Mouse (Mus musculus) intestine, embryonic 14.5 days (tissue): Measurements from ENCODE around the gene Zfp184. TPM values are rescaled to one million over a fixed set of nuclear protein-coding genes. Genes with fewer than 3 reads are reported as not detected.

Source experiments
- ATAC-seq: fragments of 200-750 bp; cut with Nextera tagmentation; replicated peaks from 2 replicates; pipeline ENCODE4 v1.8.0; 2017; ENCODE audit warnings: low read depth, moderate number of reproducible peaks, moderate TSS enrichment, moderate library complexity; ENCODE audit not compliant: low FRiP score, low TSS enrichment
- DNase-seq: peaks from one replicate; pipeline ENCODE4 v3.0.0-alpha.2; 2018; ENCODE audit warnings: low spot score
- H3K27ac ChIP-seq: fragments of 300-500 bp; sonication (generic); 2 replicates; pipeline ENCODE4 v1.5.1; 2014; ENCODE audit warnings: low read depth, mild to moderate bottlenecking, control low read depth
- H3K27me3 ChIP-seq: fragments of 300-500 bp; sonication (generic); replicated peaks from 2 replicates; pipeline ENCODE4 v1.6.1; 2014; ENCODE audit warnings: low read length, control low read depth; ENCODE audit not compliant: control insufficient read depth, insufficient read depth
- H3K36me3 ChIP-seq: fragments of 300-500 bp; sonication (generic); 2 replicates; pipeline ENCODE4 v1.6.1; 2014; ENCODE audit warnings: low read length, control low read depth; ENCODE audit not compliant: control insufficient read depth, insufficient read depth
- H3K4me1 ChIP-seq: fragments of 300-500 bp; sonication (generic); replicated peaks from 2 replicates; pipeline ENCODE4 v1.6.1; 2014; ENCODE audit warnings: low read length, control low read depth, mixed read lengths; ENCODE audit not compliant: control insufficient read depth, insufficient read depth
- H3K4me2 ChIP-seq: fragments of 300-500 bp; sonication (generic); 2 replicates; pipeline ENCODE4 v1.6.1; 2014; ENCODE audit warnings: low read length
- H3K4me3 ChIP-seq: fragments of 300-500 bp; sonication (generic); 2 replicates; pipeline ENCODE4 v1.5.1; 2014; ENCODE audit warnings: low read depth, low read length, control low read depth, mixed read lengths
- H3K9ac ChIP-seq: fragments of 300-500 bp; sonication (generic); 2 replicates; pipeline ENCODE4 v1.6.1; 2014; ENCODE audit warnings: mild to moderate bottlenecking, low read length
- H3K9me3 ChIP-seq: fragments of 300-500 bp; sonication (generic); 2 replicates; pipeline ENCODE4 v1.6.1; 2016; ENCODE audit warnings: low read length, control low read depth; ENCODE audit not compliant: control insufficient read depth
- WGBS: fragments of 180-500 bp; shearing (Covaris S2); extraction: QIAGEN DNeasy Blood & Tissue Kit; methylation state at CpG from one replicate; pipeline ENCODE4 v1.1.7; 2014; 5-methylcytosine and 5-hydroxymethylcytosine counted together
- polyA plus RNA-seq: library from polyadenylated mRNA; unstranded; fragments of >200 nt; fragmentation: Nextera tagmentation; extraction: Ambion mirVana; gene quantifications from 2 replicates; pipeline ENCODE4 v1.2.1, GENCODE M21; 2014

Zfp184 gene
- polyA plus RNA-seq, 1 experiment from 2014 or later: 9.8 TPM

DNA sequence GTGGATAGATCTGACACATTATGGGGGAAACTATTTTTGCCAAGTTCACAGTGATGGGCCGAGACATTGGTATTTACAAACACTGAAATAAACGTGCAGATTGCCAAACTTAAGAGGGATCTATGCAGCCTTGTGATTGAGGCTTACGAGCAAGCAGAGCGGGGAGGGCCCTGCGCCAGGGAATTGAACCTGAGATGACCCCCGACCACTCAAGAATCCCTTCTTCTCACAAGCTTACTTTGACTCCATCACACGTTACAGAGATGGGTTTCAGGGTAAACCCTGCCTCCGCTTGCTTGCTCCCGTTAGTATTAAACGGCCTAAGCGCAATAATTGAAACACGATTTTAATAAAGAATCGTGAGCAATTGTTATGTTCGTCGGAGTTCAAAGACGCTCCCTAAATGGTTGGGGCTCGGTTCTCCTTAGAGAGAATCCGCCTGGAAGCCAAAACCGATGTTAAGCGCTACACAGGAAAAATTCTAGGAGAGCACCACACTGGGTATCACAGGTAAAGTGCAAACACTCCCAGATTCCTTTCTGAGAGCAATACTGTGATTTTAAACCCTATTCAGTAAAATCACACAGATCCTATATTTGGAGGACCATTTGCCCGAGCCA is 52.4 kb downstream of the Zfp184 start:
- ATAC-seq: no peak
- peaks cover 88% of the 10 kb centered on the region for H3K27me3 ChIP-seq
- no peak overlapping the region for H3K27ac ChIP-seq
- no peak overlapping the region for H3K9ac ChIP-seq
- peak; percentile 58 for DNase-seq
- no peaks in the 10 kb centered on the region for H3K36me3 ChIP-seq
- WGBS: 2% methylated on average over 21 of the region's 21 CpGs
- H3K4me3 ChIP-seq: peak overlapping the region; percentile 32
- peak overlapping the region; percentile 43 for H3K4me2 ChIP-seq
- H3K9me3 ChIP-seq: no peaks in the 10 kb centered on the region
- H3K4me1 ChIP-seq: no peaks in the 10 kb centered on the region

DNA sequence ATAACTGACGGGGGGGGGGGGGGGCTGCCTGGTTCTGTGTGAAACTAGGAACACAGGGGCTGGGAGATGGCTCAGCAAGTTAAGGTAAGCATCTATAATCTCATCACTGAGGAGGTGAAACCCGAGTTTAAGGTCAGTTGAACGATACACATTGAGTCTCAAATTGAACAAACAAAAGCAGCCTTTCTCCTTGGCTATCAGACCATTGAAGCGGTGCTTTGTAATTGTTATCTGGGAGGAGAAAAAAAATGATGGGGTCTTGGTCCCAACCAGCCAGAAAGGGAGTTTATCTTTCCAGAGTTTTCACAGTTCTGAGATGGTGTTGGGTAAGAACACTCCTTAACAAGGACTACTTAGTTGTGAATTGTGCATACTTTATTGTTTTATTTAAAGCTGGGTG is 52.9 kb downstream of the Zfp184 start:
- Histone ChIP-seq H3K9me3 (no peaks in the 10 kb centered on the region), H3K4me1 (no peaks in the 10 kb centered on the region), H3K9ac (no peak overlapping the region), H3K27me3 (peaks cover 93% of the 10 kb centered on the region), H3K27ac (no peak overlapping the region), H3K36me3 (no peaks in the 10 kb centered on the region), H3K4me2 (peak overlapping the region; percentile 43; the same call in 1 of the 2 replicates), H3K4me3 (0 out of 2 replicates have a peak overlapping the region, but pooled peaks have one; percentile 32)
- DNase-seq (peak; percentile 49), ATAC-seq (no peak)
- WGBS: 15% methylated on average over 4 of the region's 4 CpGs

DNA sequence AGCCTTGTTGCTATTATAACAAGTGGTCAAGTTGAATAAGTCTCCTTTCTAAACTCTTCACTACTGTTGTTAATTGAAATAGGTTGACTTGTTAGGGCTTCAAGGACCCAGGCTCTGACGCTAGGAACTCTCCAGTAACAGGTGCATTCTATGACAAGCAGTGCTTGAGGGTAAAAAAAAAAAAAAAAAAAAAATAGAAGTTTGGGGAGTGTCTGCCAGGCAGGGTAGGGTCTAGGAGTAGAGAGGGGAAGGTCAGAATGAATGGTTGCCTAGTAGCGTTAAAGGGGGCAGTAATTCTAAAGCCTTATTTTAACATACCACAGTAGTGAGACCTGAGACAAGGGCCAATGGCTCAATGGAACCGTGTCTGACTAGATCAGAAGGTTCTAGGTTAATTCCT is 53.5 kb downstream of the Zfp184 start:
- no peaks in the 10 kb centered on the region for H3K36me3 ChIP-seq
- WGBS: 27% methylated on average over 3 of the region's 3 CpGs
- no peaks in the 10 kb centered on the region for H3K4me1 ChIP-seq
- H3K9me3 ChIP-seq: no peaks in the 10 kb centered on the region
- no peak overlapping the region for H3K9ac ChIP-seq
- H3K27ac ChIP-seq: no peak overlapping the region
- no peak overlapping the region for H3K4me3 ChIP-seq
- ATAC-seq (no peak), DNase-seq (peak; percentile 43)
- peaks cover 99% of the 10 kb centered on the region for H3K27me3 ChIP-seq
- no peak overlapping the region for H3K4me2 ChIP-seq

DNA sequence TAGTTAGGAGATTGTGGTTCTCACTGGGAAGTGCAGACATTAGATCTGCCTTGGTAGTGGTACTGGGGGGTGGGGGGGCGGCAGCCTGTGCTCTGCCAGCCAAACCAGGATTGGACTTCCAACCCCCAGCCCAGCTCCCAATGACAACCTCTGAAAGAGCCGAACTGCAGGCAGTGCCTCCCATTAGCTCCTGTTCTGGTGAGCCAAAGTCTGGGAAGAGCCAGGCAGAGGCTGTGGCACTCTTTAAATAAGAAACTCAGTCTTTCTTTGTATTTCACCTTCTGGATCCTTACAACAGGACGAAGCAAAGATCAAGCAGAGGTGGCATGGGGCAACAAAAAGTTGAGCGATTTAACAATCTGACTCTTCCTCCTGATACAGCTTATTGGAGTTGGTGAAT is 54.3 kb downstream of the Zfp184 start:
- H3K4me3 ChIP-seq: no peak overlapping the region
- no peaks in the 10 kb centered on the region for H3K9me3 ChIP-seq
- H3K27ac ChIP-seq: no peak overlapping the region
- H3K4me2 ChIP-seq: no peak overlapping the region
- no peaks in the 10 kb centered on the region for H3K36me3 ChIP-seq
- peaks cover 100% of the 10 kb centered on the region for H3K27me3 ChIP-seq
- H3K4me1 ChIP-seq: no peaks in the 10 kb centered on the region
- no peak overlapping the region for H3K9ac ChIP-seq
- no peak for ATAC-seq
- peak; percentile 51 for DNase-seq
- 34% methylated on average over 4 of the region's 4 CpGs for WGBS

DNA sequence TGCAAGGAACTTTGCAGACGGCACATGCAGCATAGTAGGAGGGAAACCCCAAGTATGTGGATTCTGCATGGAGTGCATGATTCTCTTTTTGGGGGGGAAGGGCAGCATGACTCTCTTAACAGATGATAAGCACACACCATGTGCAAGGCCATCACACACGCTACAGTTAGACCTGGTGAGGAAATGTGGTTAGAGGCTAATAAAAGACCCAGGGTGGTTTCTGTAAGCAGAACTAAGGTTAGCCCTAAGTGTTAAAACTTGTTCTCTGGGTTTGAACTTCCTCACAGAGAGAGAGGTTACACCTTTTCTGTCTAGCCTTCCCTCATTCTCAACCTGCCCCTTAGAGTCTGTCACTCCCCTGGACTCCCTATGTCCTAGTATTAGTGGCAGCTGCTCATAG is 56.5 kb downstream of the Zfp184 start:
- Histone ChIP-seq H3K36me3 (no peaks in the 10 kb centered on the region), H3K4me2 (no peak overlapping the region), H3K27ac (no peak overlapping the region), H3K4me1 (no peaks in the 10 kb centered on the region), H3K4me3 (no peak overlapping the region), H3K9ac (no peak overlapping the region), H3K27me3 (peaks cover 100% of the 10 kb centered on the region), H3K9me3 (no peaks in the 10 kb centered on the region)
- DNase-seq (no peak), ATAC-seq (no peak)
- WGBS: 63% methylated on average over 2 of the region's 2 CpGs

DNA sequence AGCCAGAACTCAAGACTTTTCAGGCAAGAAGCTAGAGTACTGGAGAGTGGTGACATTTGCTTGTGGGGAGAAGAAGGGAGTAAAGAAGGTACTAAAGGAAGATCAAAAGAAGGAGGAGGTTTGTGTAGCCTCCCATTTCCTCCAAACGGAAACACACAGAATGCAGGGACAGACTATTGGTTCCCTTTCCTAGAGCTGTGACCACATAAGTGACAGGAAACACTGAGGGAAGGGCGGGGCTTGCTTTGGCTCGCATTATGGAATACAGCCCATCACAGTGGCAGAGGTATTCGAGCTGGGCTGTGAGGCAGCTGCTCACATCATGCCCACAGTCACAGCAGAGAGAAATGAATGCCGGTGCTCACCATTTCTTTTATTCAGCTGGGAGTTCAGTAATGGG is 56.9 kb downstream of the Zfp184 start:
- no peak overlapping the region for H3K4me2 ChIP-seq
- no peaks in the 10 kb centered on the region for H3K9me3 ChIP-seq
- DNase-seq (no peak), ATAC-seq (no peak)
- peaks cover 4% of the 10 kb centered on the region; the same call in 1 of the 2 replicates for H3K4me1 ChIP-seq
- peaks cover 100% of the 10 kb centered on the region for H3K27me3 ChIP-seq
- no peak overlapping the region for H3K9ac ChIP-seq
- H3K36me3 ChIP-seq: no peaks in the 10 kb centered on the region
- WGBS: 27% methylated on average over 5 of the region's 5 CpGs
- no peak overlapping the region for H3K4me3 ChIP-seq
- no peak overlapping the region for H3K27ac ChIP-seq

DNA sequence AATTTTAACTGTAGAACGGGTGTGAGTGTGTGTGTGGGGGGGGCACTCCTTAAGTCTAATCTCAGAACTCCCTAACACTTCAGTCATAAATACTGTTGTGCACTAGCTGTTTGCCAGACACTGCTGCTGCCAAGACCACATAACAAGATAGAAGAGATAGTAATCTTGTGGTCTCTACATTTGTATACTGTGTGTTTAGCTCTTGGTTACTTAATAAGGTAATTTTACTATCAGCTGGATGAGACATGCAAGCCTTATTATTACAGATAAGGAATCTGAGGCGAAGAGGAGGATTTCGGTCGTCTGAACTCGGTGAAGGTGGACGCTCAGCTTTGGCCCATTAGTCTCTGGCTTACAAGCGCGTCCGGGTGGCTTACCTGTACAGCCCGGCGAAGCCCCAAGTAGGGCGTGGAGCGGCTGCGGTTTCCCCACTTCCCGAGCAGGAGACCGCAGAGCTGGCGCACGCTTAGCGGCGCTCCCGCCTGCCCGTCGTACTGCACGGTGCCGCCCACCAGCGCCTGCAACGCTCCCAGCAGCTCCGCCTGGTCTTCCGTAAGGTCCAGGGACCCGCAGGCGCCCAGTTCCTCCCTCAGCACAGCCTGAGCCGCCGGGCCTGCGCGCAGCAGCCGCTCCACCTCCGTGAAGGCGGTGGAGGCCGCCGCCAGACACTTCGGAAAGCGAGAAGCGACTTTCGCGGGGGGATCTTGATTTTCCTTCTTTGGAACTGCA is 60.9 kb downstream of the Zfp184 start:
- ATAC-seq (peak; percentile 85), DNase-seq (peak; percentile 89)
- H3K27me3 ChIP-seq: peaks cover 100% of the 10 kb centered on the region
- H3K4me2 ChIP-seq: peak overlapping the region; percentile 91
- no peaks in the 10 kb centered on the region for H3K9me3 ChIP-seq
- peaks cover 7% of the 10 kb centered on the region; the same call in 1 of the 2 replicates for H3K4me1 ChIP-seq
- H3K27ac ChIP-seq: no peak overlapping the region
- WGBS: under 1% methylated on average over 45 of the region's 45 CpGs
- H3K36me3 ChIP-seq: no peaks in the 10 kb centered on the region
- peak overlapping the region; percentile 8; the same call in 1 of the 2 replicates for H3K9ac ChIP-seq
- H3K4me3 ChIP-seq: peak overlapping the region; percentile 55

DNA sequence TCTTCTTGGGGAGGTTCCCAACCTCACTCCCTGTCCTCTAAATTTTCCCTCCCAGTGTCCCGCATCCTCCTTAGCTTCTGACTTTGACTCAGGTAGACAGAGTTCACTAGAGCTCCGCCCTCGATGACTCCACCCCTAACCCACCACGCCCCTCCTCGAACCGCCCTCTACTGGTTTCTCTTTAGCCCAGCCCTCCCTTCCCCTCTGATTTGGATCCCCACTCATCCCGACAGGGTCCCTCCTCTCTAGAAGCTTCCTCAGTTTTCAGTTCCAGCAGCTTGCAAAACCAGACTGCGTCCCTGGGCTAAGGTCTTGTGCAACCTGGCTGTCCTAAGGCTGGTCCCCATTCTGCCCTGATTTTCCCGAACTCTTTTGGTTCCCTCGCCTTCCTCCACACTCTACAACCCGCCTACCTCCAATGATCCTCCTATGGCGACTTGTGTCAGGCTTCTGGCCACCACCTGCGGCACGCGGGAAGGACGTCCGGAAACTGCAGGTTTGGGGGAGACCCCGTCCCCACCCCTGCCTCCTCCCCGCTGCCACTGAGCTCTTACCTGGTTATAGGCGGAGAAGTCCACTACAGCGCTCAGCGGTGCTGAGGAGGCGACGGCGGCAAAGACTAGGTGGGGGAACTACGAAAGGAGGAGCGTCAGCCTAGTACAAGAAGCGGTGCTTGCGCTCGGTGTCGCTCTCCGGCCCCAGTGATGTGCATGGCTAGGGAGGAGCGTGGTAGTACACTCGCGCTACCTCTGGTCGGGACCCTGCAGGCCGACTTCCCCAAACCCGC is 61.6 kb downstream of the Zfp184 start:
- Histone ChIP-seq H3K9ac (0 out of 2 replicates have a peak overlapping the region, but pooled peaks have one; percentile 3), H3K36me3 (no peaks in the 10 kb centered on the region), H3K4me3 (peak overlapping the region; percentile 55), H3K9me3 (no peaks in the 10 kb centered on the region), H3K4me2 (peak overlapping the region; percentile 91), H3K27ac (no peak overlapping the region), H3K4me1 (peaks cover 7% of the 10 kb centered on the region; the same call in 1 of the 2 replicates), H3K27me3 (peaks cover 98% of the 10 kb centered on the region)
- ATAC-seq (peak; percentile 92), DNase-seq (peak; percentile 79)
- WGBS: under 1% methylated on average over 38 of the region's 38 CpGs
